Mouse (Mus musculus) embryonic facial prominence, embryonic 12.5 days (tissue): Measurements from ENCODE around the gene Tlk1. TPM values are rescaled to one million over a fixed set of nuclear protein-coding genes. Genes with fewer than 3 reads are reported as not detected.

ENCODE experiments used
- ATAC-seq: fragments of 200-750 bp; cut with Nextera tagmentation; 2 replicates; pipeline ENCODE4 v1.8.0; 2017; ENCODE audit not compliant: insufficient number of reproducible peaks, insufficient read depth, low FRiP score, low TSS enrichment
- H3K27ac ChIP-seq: fragments of 300-500 bp; sonication (generic); 2 replicates; pipeline ENCODE4 v1.5.1; 2016; ENCODE audit warnings: mild to moderate bottlenecking
- H3K27me3 ChIP-seq: fragments of 300-500 bp; sonication (generic); 2 replicates; pipeline ENCODE4 v1.6.1; 2016; ENCODE audit warnings: mild to moderate bottlenecking, moderate library complexity
- H3K36me3 ChIP-seq: fragments of 300-500 bp; sonication (generic); 2 replicates; pipeline ENCODE4 v1.6.1; 2016; ENCODE audit warnings: mild to moderate bottlenecking
- H3K4me1 ChIP-seq: fragments of 300-500 bp; sonication (generic); 2 replicates; pipeline ENCODE4 v1.6.1; 2016
- H3K4me2 ChIP-seq: fragments of 300-500 bp; sonication (generic); replicated peaks from 2 replicates; pipeline ENCODE4 v1.6.1; 2016; ENCODE audit warnings: mild to moderate bottlenecking, moderate library complexity
- H3K4me3 ChIP-seq: fragments of 300-500 bp; sonication (generic); 2 replicates; pipeline ENCODE4 v1.5.1; 2016; ENCODE audit warnings: mild to moderate bottlenecking
- H3K9ac ChIP-seq: fragments of 300-500 bp; sonication (generic); 2 replicates; pipeline ENCODE4 v1.6.1; 2016; ENCODE audit warnings: mild to moderate bottlenecking, moderate library complexity
- H3K9me3 ChIP-seq: fragments of 300-500 bp; sonication (generic); 2 replicates; pipeline ENCODE4 v1.6.1; 2016; ENCODE audit warnings: mild to moderate bottlenecking, moderate library complexity
- WGBS: fragments of 180-500 bp; shearing (Covaris S2); methylation state at CpG from one replicate; pipeline ENCODE4 v1.1.7; 2016; 5-methylcytosine and 5-hydroxymethylcytosine counted together
- polyA plus RNA-seq: library from polyadenylated mRNA; unstranded; fragments of >200 nt; fragmentation: Nextera tagmentation; extraction: Ambion mirVana; gene quantifications from 2 replicates; pipeline ENCODE4 v1.2.1, GENCODE M21; 2016

The Tlk1 gene
- polyA plus RNA-seq, 1 experiment from 2014 or later, result 40.2 TPM

- Histone ChIP-seq H3K4me3 (no peak overlapping the region), H3K36me3 (no peaks in the 10 kb centered on the region), H3K9me3 (no peaks in the 10 kb centered on the region), H3K9ac (no peak overlapping the region), H3K27ac (no peak overlapping the region), H3K27me3 (no peaks in the 10 kb centered on the region), H3K4me2 (no peak overlapping the region), H3K4me1 (0 out of 2 replicates have a peak, but pooled peaks cover 3% of the 10 kb centered on the region)
- WGBS, result 100% methylated on average over 1 of the region's 1 CpGs
- no peak for ATAC-seq
Observed at GRCm38 (mm10) chr2:70779634-70780033, 45.9 kb downstream of the Tlk1 start.

GRCm38 (mm10) chr2:70776744-70777143 lies 48.8 kb downstream of the Tlk1 start:
- 77% methylated on average over 2 of the region's 2 CpGs for WGBS
- 0 out of 2 replicates have a peak, but pooled peaks cover 6% of the 10 kb centered on the region for H3K4me1 ChIP-seq
- ATAC-seq, result no peak
- no peak overlapping the region for H3K9ac ChIP-seq
- H3K36me3 ChIP-seq, result no peaks in the 10 kb centered on the region
- H3K4me3 ChIP-seq, result no peak overlapping the region
- no peaks in the 10 kb centered on the region for H3K9me3 ChIP-seq
- no peak overlapping the region for H3K27ac ChIP-seq
- no peak overlapping the region for H3K4me2 ChIP-seq
- no peaks in the 10 kb centered on the region for H3K27me3 ChIP-seq

GRCm38 (mm10) chr2:70764734-70765133 lies 60.8 kb downstream of the Tlk1 start:
- no peak for ATAC-seq
- Histone ChIP-seq H3K4me2 (no peak overlapping the region), H3K36me3 (peaks cover 4% of the 10 kb centered on the region; the same call in 1 of the 2 replicates), H3K27me3 (no peaks in the 10 kb centered on the region), H3K4me3 (no peak overlapping the region), H3K9me3 (no peaks in the 10 kb centered on the region), H3K4me1 (no peaks in the 10 kb centered on the region), H3K9ac (no peak overlapping the region), H3K27ac (no peak overlapping the region)
- 89% methylated on average over 7 of the region's 7 CpGs for WGBS

GRCm38 (mm10) chr2:70762741-70763140 lies 62.8 kb downstream of the Tlk1 start:
- H3K4me3 ChIP-seq, result no peak overlapping the region
- H3K27me3 ChIP-seq, result no peaks in the 10 kb centered on the region
- no peaks in the 10 kb centered on the region for H3K9me3 ChIP-seq
- no peak overlapping the region for H3K4me2 ChIP-seq
- H3K9ac ChIP-seq, result no peak overlapping the region
- 79% methylated on average over 1 of the region's 1 CpGs for WGBS
- no peaks in the 10 kb centered on the region for H3K4me1 ChIP-seq
- H3K27ac ChIP-seq, result no peak overlapping the region
- no peaks in the 10 kb centered on the region for H3K36me3 ChIP-seq
- ATAC-seq, result no peak

- H3K4me1 ChIP-seq, result no peaks in the 10 kb centered on the region
- H3K4me2 ChIP-seq, result no peak overlapping the region
- ATAC-seq, result no peak
- WGBS, result 97% methylated on average over 5 of the region's 5 CpGs
- no peaks in the 10 kb centered on the region for H3K27me3 ChIP-seq
- no peaks in the 10 kb centered on the region for H3K9me3 ChIP-seq
- no peak overlapping the region for H3K27ac ChIP-seq
- no peak overlapping the region for H3K4me3 ChIP-seq
- H3K9ac ChIP-seq, result no peak overlapping the region
- H3K36me3 ChIP-seq, result 0 out of 2 replicates have a peak, but pooled peaks cover 8% of the 10 kb centered on the region
Observed at GRCm38 (mm10) chr2:70752149-70752548, 73.4 kb downstream of the Tlk1 start.

- Histone ChIP-seq H3K4me3 (no peak overlapping the region), H3K4me2 (no peak overlapping the region), H3K27ac (no peak overlapping the region), H3K27me3 (no peaks in the 10 kb centered on the region), H3K36me3 (peaks cover 10% of the 10 kb centered on the region; the same call in 1 of the 2 replicates), H3K9me3 (no peaks in the 10 kb centered on the region), H3K9ac (no peak overlapping the region), H3K4me1 (no peaks in the 10 kb centered on the region)
- WGBS, result 97% methylated on average over 2 of the region's 2 CpGs
- ATAC-seq, result no peak
Observed at GRCm38 (mm10) chr2:70751655-70752054, 73.9 kb downstream of the Tlk1 start.

- Histone ChIP-seq H3K4me3 (no peak overlapping the region), H3K9me3 (no peaks in the 10 kb centered on the region), H3K27ac (no peak overlapping the region), H3K4me1 (no peaks in the 10 kb centered on the region), H3K27me3 (no peaks in the 10 kb centered on the region), H3K9ac (no peak overlapping the region), H3K36me3 (peaks cover 47% of the 10 kb centered on the region), H3K4me2 (no peak overlapping the region)
- no peak for ATAC-seq
- 86% methylated on average over 2 of the region's 2 CpGs for WGBS
Observed at GRCm38 (mm10) chr2:70742588-70742987, 82.9 kb downstream of the Tlk1 start.

GRCm38 (mm10) chr2:70741901-70742300 lies 83.6 kb downstream of the Tlk1 start:
- Histone ChIP-seq H3K36me3 (peaks cover 51% of the 10 kb centered on the region), H3K4me3 (no peak overlapping the region), H3K9me3 (no peaks in the 10 kb centered on the region), H3K4me1 (no peaks in the 10 kb centered on the region), H3K27me3 (no peaks in the 10 kb centered on the region), H3K4me2 (no peak overlapping the region), H3K27ac (no peak overlapping the region), H3K9ac (no peak overlapping the region)
- ATAC-seq, result no peak
- WGBS, result 82% methylated on average over 5 of the region's 5 CpGs

GRCm38 (mm10) chr2:70736008-70736407 lies 89.5 kb downstream of the Tlk1 start:
- WGBS, result 92% methylated on average over 5 of the region's 5 CpGs
- no peaks in the 10 kb centered on the region for H3K9me3 ChIP-seq
- H3K4me3 ChIP-seq, result no peak overlapping the region
- no peak overlapping the region for H3K9ac ChIP-seq
- no peak for ATAC-seq
- H3K36me3 ChIP-seq, result peaks cover 22% of the 10 kb centered on the region
- H3K4me2 ChIP-seq, result no peak overlapping the region
- H3K4me1 ChIP-seq, result no peaks in the 10 kb centered on the region
- H3K27ac ChIP-seq, result no peak overlapping the region
- no peaks in the 10 kb centered on the region for H3K27me3 ChIP-seq

- Histone ChIP-seq H3K27ac (no peak overlapping the region), H3K4me1 (no peaks in the 10 kb centered on the region), H3K9ac (no peak overlapping the region), H3K36me3 (peaks cover 19% of the 10 kb centered on the region), H3K9me3 (no peaks in the 10 kb centered on the region), H3K4me2 (no peak overlapping the region), H3K4me3 (no peak overlapping the region), H3K27me3 (no peaks in the 10 kb centered on the region)
- ATAC-seq, result no peak
- 77% methylated on average over 4 of the region's 4 CpGs for WGBS
Observed at GRCm38 (mm10) chr2:70735534-70735933, 90.0 kb downstream of the Tlk1 start.

- Histone ChIP-seq H3K27me3 (no peaks in the 10 kb centered on the region), H3K4me1 (no peaks in the 10 kb centered on the region), H3K9ac (no peak overlapping the region), H3K9me3 (no peaks in the 10 kb centered on the region), H3K4me2 (no peak overlapping the region), H3K27ac (no peak overlapping the region), H3K36me3 (peaks cover 22% of the 10 kb centered on the region), H3K4me3 (no peak overlapping the region)
- 77% methylated on average over 2 of the region's 2 CpGs for WGBS
- ATAC-seq, result no peak
Observed at GRCm38 (mm10) chr2:70727089-70727488, 98.4 kb downstream of the Tlk1 start.

GRCm38 (mm10) chr2:70723610-70724243 lies 101.8 kb downstream of the Tlk1 start:
- Histone ChIP-seq H3K9ac (no peak overlapping the region), H3K4me2 (no peak overlapping the region), H3K27me3 (no peaks in the 10 kb centered on the region), H3K27ac (no peak overlapping the region), H3K36me3 (peaks cover 51% of the 10 kb centered on the region), H3K9me3 (no peaks in the 10 kb centered on the region), H3K4me1 (no peaks in the 10 kb centered on the region), H3K4me3 (no peak overlapping the region)
- WGBS, result 90% methylated on average over 9 of the region's 9 CpGs
- no peak for ATAC-seq
